Mouse (Mus musculus) Patski (cell line): ENCODE measurements around the gene Fam81a. TPM values are rescaled to one million over a fixed set of nuclear protein-coding genes. Genes with fewer than 3 reads are reported as not detected.

Experiments
- ATAC-seq: fragments of 100-300 bp; one replicate; pipeline ENCODE4 v1.8.0; 2021
- CTCF ChIA-PET: fragments of 350-600 bp; sonication (Branson Sonifier 250); formaldehyde crosslinking; loops from one replicate; lab custom pipeline; 2022; ENCODE audit warnings: inconsistent platforms; lab: Charles Lee
- POLR2A ChIA-PET: fragments of 350-600 bp; sonication (Branson Sonifier 250); formaldehyde crosslinking; loops from one replicate; lab custom pipeline; 2022; ENCODE audit warnings: antibody characterized with exemption, inconsistent platforms; lab: Charles Lee
- DNase-seq: peaks from one replicate; pipeline ENCODE4 v3.0.0-alpha.2; 2011; ENCODE audit warnings: low read depth, low spot score
- H3K27me3 ChIP-seq: fragments of 371-371 bp; one replicate; pipeline ENCODE4 v1.5.1; 2021
- CTCF ChIP-seq: fragments of 100-300 bp; IDR thresholded peaks from one replicate; pipeline ENCODE4 v1.5.1; 2021
- in situ Hi-C: fragments of 300-500 bp; cut with MboI; formaldehyde crosslinking; loops from 3 replicates; pipeline ENCODE4 v1.11.1; 2018; ENCODE audit warnings: low pct_unique_long_range_greater_than_20kb, mixed read lengths
- polyA plus RNA-seq: library from polyadenylated mRNA; unstranded; gene quantifications from one replicate; pipeline ENCODE4 v1.2.3, GENCODE M21; 2021

Gene Fam81a
- polyA plus RNA-seq, result 64.4 TPM

- no peak for TF ChIP-seq CTCF
- ChIA-PET CTCF (no interaction called here), POLR2A (no interaction called here)
- in situ Hi-C loops, result no loop called here
- no peak for DNase-seq
- no peak for ATAC-seq
- no peaks in the 10 kb centered on the region for H3K27me3 ChIP-seq
These were observed at the start of gene Fam81a for GRCm38 (mm10) chr9:70142460-70142859. Gene Fam81a (minus strand): TSS chr9:70142560.

GRCm38 (mm10) chr9:70182639-70183038 is 40.3 kb upstream of the Fam81a start:
- H3K27me3 ChIP-seq, result no peaks in the 10 kb centered on the region
- CTCF ChIA-PET, result no interaction called here
- ATAC-seq, result no peak
- no peak for TF ChIP-seq CTCF
- in situ Hi-C loops, result no loop called here
- POLR2A ChIA-PET, result interaction anchor here (0.6 kb wide), 1 partner anchor 24 kb away, joined by 3 read pairs; the partner anchor contains the start of gene Myo1e
- no peak for DNase-seq

GRCm38 (mm10) chr9:70181719-70182118 is 39.4 kb upstream of the Fam81a start:
- no peak for TF ChIP-seq CTCF
- no peaks in the 10 kb centered on the region for H3K27me3 ChIP-seq
- ChIA-PET POLR2A (interaction anchor here (0.6 to 1.7 kb wide), 2 partner anchors 13 to 25 kb away, joined by 3 to 4 read pairs; partner anchors contain the start of gene Myo1e), CTCF (no interaction called here)
- in situ Hi-C loops, result no loop called here
- DNase-seq, result no peak
- no peak for ATAC-seq

GRCm38 (mm10) chr9:70176291-70176690 is 33.9 kb upstream of the Fam81a start:
- DNase-seq (no peak), ATAC-seq (no peak)
- H3K27me3 ChIP-seq, result no peaks in the 10 kb centered on the region
- no peak for TF ChIP-seq CTCF
- in situ Hi-C loops, result no loop called here
- ChIA-PET POLR2A (no interaction called here), CTCF (no interaction called here)

GRCm38 (mm10) chr9:70174896-70175295 is 32.5 kb upstream of the Fam81a start:
- no peaks in the 10 kb centered on the region for H3K27me3 ChIP-seq
- TF ChIP-seq CTCF, result no peak
- ChIA-PET CTCF (interaction anchor here (1.1 kb wide), 1 partner anchor 65 kb away, joined by 3 read pairs; no protein-coding TSS in a partner anchor), POLR2A (interaction anchor here (0.7 kb wide), 1 partner anchor 676 kb away, joined by 3 read pairs; no protein-coding TSS in a partner anchor)
- ATAC-seq (no peak), DNase-seq (no peak)
- in situ Hi-C loops, result no loop called here

- ChIA-PET CTCF (interaction anchor here (1.4 kb wide), 1 partner anchor 15 kb away, joined by 4 read pairs; no protein-coding TSS in a partner anchor), POLR2A (interaction anchor here (0.6 kb wide), 1 partner anchor 124 kb away, joined by 3 read pairs; no protein-coding TSS in a partner anchor)
- no peak for TF ChIP-seq CTCF
- ATAC-seq, result no peak
- no peak for DNase-seq
- H3K27me3 ChIP-seq, result no peaks in the 10 kb centered on the region
- in situ Hi-C loops, result no loop called here
These were observed 32.0 kb upstream of the Fam81a start for GRCm38 (mm10) chr9:70174291-70174848.

GRCm38 (mm10) chr9:70168973-70169372 is 26.6 kb upstream of the Fam81a start:
- in situ Hi-C loops, result no loop called here
- DNase-seq (no peak), ATAC-seq (no peak)
- POLR2A ChIA-PET, result no interaction called here
- H3K27me3 ChIP-seq, result no peaks in the 10 kb centered on the region
- CTCF ChIA-PET, result no interaction called here
- peak; percentile 58 for TF ChIP-seq CTCF

- ATAC-seq, result no peak
- no peaks in the 10 kb centered on the region for H3K27me3 ChIP-seq
- DNase-seq, result no peak
- POLR2A ChIA-PET, result no interaction called here
- in situ Hi-C loops, result no loop called here
- no peak for TF ChIP-seq CTCF
- CTCF ChIA-PET, result interaction anchor here (1.1 kb wide), 1 partner anchor 20 kb away, joined by 5 read pairs; no protein-coding TSS in a partner anchor
These were observed 17.7 kb upstream of the Fam81a start for GRCm38 (mm10) chr9:70160071-70160470.

- in situ Hi-C loops, result no loop called here
- ATAC-seq, result no peak
- ChIA-PET POLR2A (no interaction called here), CTCF (interaction anchor here (1.5 kb wide), 1 partner anchor 11 kb away, joined by 3 read pairs; no protein-coding TSS in a partner anchor)
- TF ChIP-seq CTCF, result no peak
- H3K27me3 ChIP-seq, result no peaks in the 10 kb centered on the region
- no peak for DNase-seq
These were observed 5.3 kb upstream of the Fam81a start for GRCm38 (mm10) chr9:70147618-70148017.

GRCm38 (mm10) chr9:70145426-70145825 is 3.1 kb upstream of the Fam81a start:
- ChIA-PET POLR2A (no interaction called here), CTCF (no interaction called here)
- no peak for DNase-seq
- no peak for ATAC-seq
- in situ Hi-C loops, result no loop called here
- H3K27me3 ChIP-seq, result no peaks in the 10 kb centered on the region
- no peak for TF ChIP-seq CTCF

- no peaks in the 10 kb centered on the region for H3K27me3 ChIP-seq
- ChIA-PET POLR2A (no interaction called here), CTCF (no interaction called here)
- in situ Hi-C loops, result no loop called here
- no peak for DNase-seq
- ATAC-seq, result no peak
- TF ChIP-seq CTCF, result no peak
These were observed 966 bp upstream of the Fam81a start for GRCm38 (mm10) chr9:70143326-70143725.
